Comparison of ENCODE assay signal across 9 mouse cellular contexts in genomic region chr6:92467343-92467742, GRCm38 (mm10).
DNase-seq lines count a peak whose midpoint lies in the region; ATAC-seq and TF ChIP-seq lines count a peak whose summit lies in the region.
"Had no signal": no experiment of that assay in that cellular context is flagged by ENCODE, and none has a peak within 500 bp of the region (broad histone marks: within the 10 kb centered on the region; RNA-seq: fewer than 3 reads in every experiment).

No protein-coding gene starts in this region.

- 0 out of 2 replicates have a peak overlapping the region, but pooled peaks have one; percentile 10 for H3K27ac ChIP-seq in heart, embryonic 16.5 days (ENCODE audit: low read length)
- no peak overlapping the region for H3K27ac ChIP-seq in heart, embryonic 11.5 days (ENCODE audit: low read depth, low read length)
- peak overlapping the region; percentile 27 for H3K27ac ChIP-seq in hindbrain, postnatal 0 days
- no peak overlapping the region for H3K27ac ChIP-seq in neural tube, embryonic 12.5 days

- TF ChIP-seq CTCF in hindbrain, postnatal 0 days (IDR thresholded peaks at IDR 0.05; ENCODE audit: low read depth), result no peak

- 82% methylated on average over 2 of the region's 2 CpGs for WGBS in heart, embryonic 16.5 days
- WGBS in heart, embryonic 11.5 days (ENCODE audit: insufficient replicate concordance), result 68% methylated on average over 2 of the region's 2 CpGs
- 12% methylated on average over 2 of the region's 2 CpGs for WGBS in hindbrain, postnatal 0 days
- WGBS in neural tube, embryonic 12.5 days, result 42% methylated on average over 2 of the region's 2 CpGs

- H3K9ac ChIP-seq in heart, embryonic 16.5 days (ENCODE audit: low read length), result no peak overlapping the region
- H3K9ac ChIP-seq in heart, embryonic 11.5 days (ENCODE audit: low read depth, low read length), result no peak overlapping the region
- H3K9ac ChIP-seq in hindbrain, postnatal 0 days (replicated peaks; ENCODE audit: low read length), result no peak overlapping the region
- no peak overlapping the region for H3K9ac ChIP-seq in neural tube, embryonic 12.5 days

- no peaks in the 10 kb centered on the region for H3K27me3 ChIP-seq in heart, embryonic 16.5 days (ENCODE audit: control insufficient read depth, insufficient read depth, low read length)
- H3K27me3 ChIP-seq in heart, embryonic 11.5 days (ENCODE audit: control insufficient read depth, insufficient read depth, low read length), result no peaks in the 10 kb centered on the region
- no peaks in the 10 kb centered on the region for H3K27me3 ChIP-seq in hindbrain, postnatal 0 days (ENCODE audit: insufficient read depth, low read length)
- no peaks in the 10 kb centered on the region for H3K27me3 ChIP-seq in neural tube, embryonic 12.5 days (replicated peaks)

- peaks cover 35% of the 10 kb centered on the region for H3K4me1 ChIP-seq in heart, embryonic 16.5 days (ENCODE audit: control insufficient read depth, insufficient read depth, low read length)
- H3K4me1 ChIP-seq in heart, embryonic 11.5 days (ENCODE audit: control insufficient read depth, insufficient read depth, low read length), result peaks cover 43% of the 10 kb centered on the region
- peaks cover 34% of the 10 kb centered on the region for H3K4me1 ChIP-seq in hindbrain, postnatal 0 days (ENCODE audit: insufficient read depth, low read length)
- H3K4me1 ChIP-seq in neural tube, embryonic 12.5 days, result peaks cover 8% of the 10 kb centered on the region

- H3K4me2 ChIP-seq in heart, embryonic 16.5 days (ENCODE audit: low read depth, low read length), result no peak overlapping the region
- H3K4me2 ChIP-seq in heart, embryonic 11.5 days, result no peak overlapping the region
- H3K4me2 ChIP-seq in hindbrain, postnatal 0 days (ENCODE audit: low read depth, low read length), result no peak overlapping the region
- H3K4me2 ChIP-seq in neural tube, embryonic 12.5 days (replicated peaks), result no peak overlapping the region

- H3K9me3 ChIP-seq in heart, embryonic 16.5 days (replicated peaks; ENCODE audit: control insufficient read depth, low read length), result no peaks in the 10 kb centered on the region
- H3K9me3 ChIP-seq in heart, embryonic 11.5 days (replicated peaks; ENCODE audit: control insufficient read depth, low read length), result no peaks in the 10 kb centered on the region
- H3K9me3 ChIP-seq in hindbrain, postnatal 0 days (ENCODE audit: low read length), result no peaks in the 10 kb centered on the region
- H3K9me3 ChIP-seq in neural tube, embryonic 12.5 days, result no peaks in the 10 kb centered on the region

- H3K36me3 ChIP-seq in heart, embryonic 16.5 days (ENCODE audit: control insufficient read depth, insufficient read depth), result no peaks in the 10 kb centered on the region
- no peaks in the 10 kb centered on the region for H3K36me3 ChIP-seq in heart, embryonic 11.5 days (ENCODE audit: control insufficient read depth, insufficient read depth, low read length)
- no peaks in the 10 kb centered on the region for H3K36me3 ChIP-seq in hindbrain, postnatal 0 days (ENCODE audit: insufficient read depth, low read length)
- no peaks in the 10 kb centered on the region for H3K36me3 ChIP-seq in neural tube, embryonic 12.5 days

- H3K4me3 ChIP-seq in heart, embryonic 16.5 days (ENCODE audit: low read length), result no peak overlapping the region
- no peak overlapping the region for H3K4me3 ChIP-seq in heart, embryonic 11.5 days (ENCODE audit: low read depth, low read length)
- H3K4me3 ChIP-seq in hindbrain, postnatal 0 days (ENCODE audit: low read length), result no peak overlapping the region
- no peak overlapping the region for H3K4me3 ChIP-seq in neural tube, embryonic 12.5 days

- DNase-seq in embryo, embryonic 11 days, result peak; percentile 27
- peak; percentile 86 for DNase-seq in hindbrain, postnatal 0 days (ENCODE audit: low spot score)
- no peak for DNase-seq in adrenal gland, postnatal 4 days (ENCODE audit: low spot score in 2 of 2)
- DNase-seq in urinary bladder, postnatal 14 days (ENCODE audit: low spot score), result no peak
- DNase-seq: cerebellum, adult 11 months had no signal

- no peak for ATAC-seq in heart, embryonic 16.5 days (replicated peaks; ENCODE audit: extremely low read depth, insufficient read depth, low FRiP score)
- ATAC-seq in heart, embryonic 11.5 days (replicated peaks; ENCODE audit: insufficient number of reproducible peaks, low FRiP score, low TSS enrichment), result no peak
- ATAC-seq in hindbrain, postnatal 0 days, result peak; percentile 81
- 0 out of 2 replicates have a peak, but pooled peaks have one; percentile 29 for ATAC-seq in neural tube, embryonic 12.5 days (ENCODE audit: low FRiP score, low read depth)
- ATAC-seq: activated CD4-positive, CD25-positive, alpha-beta regulatory T cell, adult 4 months had no signal

Comparison
In these comparisons a context has a peak if more than half of its experiments do, and no peak if none do; other contexts are left out.
1. H3K27ac ChIP-seq: peak in heart, embryonic 16.5 days (single experiment) and hindbrain, postnatal 0 days (single experiment); none in heart, embryonic 11.5 days (single experiment) and neural tube, embryonic 12.5 days (single experiment).
2. ATAC-seq: peak in hindbrain, postnatal 0 days (single experiment) and neural tube, embryonic 12.5 days (single experiment); none in heart, embryonic 16.5 days (single experiment) and heart, embryonic 11.5 days (single experiment).
3. DNase-seq: peak in embryo, embryonic 11 days (single experiment) and hindbrain, postnatal 0 days (single experiment); none in adrenal gland, postnatal 4 days (0 of 2) and urinary bladder, postnatal 14 days (single experiment).